Mouse (Mus musculus): ENCODE data around the gene Sar1b. TPM values are rescaled to one million over a fixed set of nuclear protein-coding genes. Genes with fewer than 3 reads are reported as not detected.

Gene Sar1b
- 10 to 100 TPM; 23.7 to 26.9 TPM for total RNA-seq (2023)

DNA sequence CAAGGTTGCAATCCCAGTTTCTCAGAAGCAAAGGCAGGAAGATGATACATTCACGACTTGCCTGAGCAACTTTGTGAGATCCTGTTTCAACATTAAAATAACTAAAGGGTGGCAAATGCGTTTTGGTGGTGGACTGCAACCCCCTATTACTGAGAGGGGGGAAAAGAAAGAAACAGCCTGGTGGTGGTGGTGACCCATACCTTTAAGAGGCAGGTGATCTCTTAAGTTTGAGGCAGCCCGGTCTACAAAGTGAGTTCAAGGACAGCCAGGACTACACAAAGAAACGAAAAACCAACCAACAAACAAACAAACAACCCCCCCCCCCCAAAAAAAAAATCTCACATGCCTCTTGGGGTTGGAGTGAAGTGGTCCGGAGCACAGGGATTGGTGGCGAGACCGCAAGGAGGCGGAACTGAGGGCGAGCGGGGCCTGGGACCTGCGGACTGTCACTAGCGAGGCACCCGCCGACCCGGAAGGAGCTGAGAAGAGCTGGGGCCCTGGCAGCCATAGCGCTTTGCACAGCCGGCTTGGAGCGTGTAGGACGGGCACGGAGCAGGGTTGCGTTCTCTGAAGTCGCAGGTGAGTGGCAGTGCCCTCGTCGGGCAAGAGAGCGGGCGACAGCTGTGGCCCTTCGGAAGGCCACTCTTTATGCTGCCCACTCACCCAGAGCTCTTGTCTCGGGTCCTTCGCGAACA is at the start of gene Sar1b, which contains the start of gene Sec24a:
Sar1b (plus strand) TSS at position 475 of the 695 bp plus-strand sequence.
Sec24a (minus strand) TSS at position 422 of the 695 bp plus-strand sequence.

Other genes with a start within 250 kb of the Sar1b start
- gene Phykpl, start 178.9 kb upstream of the Sar1b start, total RNA-seq (2023): 1 to 10 TPM; 5.1 to 7.3 TPM
- 100 to 1,000 TPM; 172 to 185 TPM for gene Hnrnpab, start 156.8 kb upstream of the Sar1b start, total RNA-seq (2023)
- 10 to 100 TPM; 32.5 to 39.1 TPM for gene Nhp2, start 144.0 kb upstream of the Sar1b start, total RNA-seq (2023)
- 10 to 100 TPM; 62.4 to 64.1 TPM for gene Rmnd5b, start 127.8 kb upstream of the Sar1b start, total RNA-seq (2023)
- 1 to 10 TPM; 3.0 to 4.8 TPM for gene N4bp3, start 112.8 kb upstream of the Sar1b start, total RNA-seq (2023)
- gene D930048N14Rik, start 112.7 kb upstream of the Sar1b start, total RNA-seq (2023): under 1 TPM in 1 of 2 experiments, not detected in 1; 0.47 TPM
- 10 to 100 TPM in 1 of 2 experiments, 1 to 10 TPM in 1; 8.3 to 10.5 TPM for gene 0610009B22Rik, start 74.8 kb upstream of the Sar1b start, total RNA-seq (2023)
- 10 to 100 TPM; 15.0 to 16.0 TPM for gene Sec24a, start 53 bp upstream of the Sar1b start, total RNA-seq (2023)
- 10 to 100 TPM in 1 of 2 experiments, 1 to 10 TPM in 1; 9.2 to 10.4 TPM for gene Jade2, start 94.0 kb downstream of the Sar1b start, total RNA-seq (2023)
- gene Cdkn2aipnl, start 204.0 kb downstream of the Sar1b start, total RNA-seq (2023): 10 to 100 TPM; 31.7 to 36.0 TPM
- 100 to 1,000 TPM; 146 to 161 TPM for gene Ube2b, start 237.1 kb downstream of the Sar1b start, total RNA-seq (2023)
- gene Cdkl3, start 240.5 kb downstream of the Sar1b start, total RNA-seq (2023): 1 to 10 TPM; 3.1 to 6.1 TPM